Mouse (Mus musculus) lung, postnatal 0 days (tissue): ENCODE measurements around the gene Ift46.

Source experiments
- CTCF ChIP-seq: IDR thresholded peaks from 2 replicates; pipeline ENCODE4 v1.5.1; 2016; ENCODE audit warnings: antibody characterized with exemption, mild to moderate bottlenecking
- EP300 ChIP-seq: IDR thresholded peaks from 2 replicates; pipeline ENCODE4 v1.6.1; 2016; ENCODE audit warnings: antibody characterized with exemption, mild to moderate bottlenecking, control low read depth

DNA sequence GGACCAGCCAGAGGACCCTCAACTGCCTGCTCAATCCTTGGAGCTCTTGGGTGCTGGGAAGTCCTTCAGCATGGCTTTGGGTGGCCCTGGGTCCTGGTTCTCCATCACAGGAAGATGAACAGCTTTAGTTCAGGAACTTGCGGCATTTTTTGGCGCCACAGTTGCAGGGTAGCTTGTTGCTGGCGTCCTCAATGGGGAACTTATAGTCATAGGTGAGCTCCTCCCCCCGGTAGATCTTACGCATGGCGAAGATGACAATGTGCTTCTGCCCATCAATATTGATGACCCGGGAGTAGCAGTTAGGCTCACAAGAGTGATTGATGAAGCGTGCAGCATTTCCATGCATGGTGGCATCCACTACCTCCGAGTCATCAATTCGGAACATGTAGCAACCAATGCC lies 40.1 kb downstream of the Ift46 start:
- no peak for TF ChIP-seq CTCF
- TF ChIP-seq EP300 = no peak
